Mouse (Mus musculus): ENCODE measurements around the gene Krt18.
A peak's percentile ranks its signal among the peaks of the same experiment; 100 is the strongest.
"Not testable (repeated sequence)": the region's sequence is repeated elsewhere in the genome, so short reads cannot be mapped to it uniquely, and the experiment has no call there.

The Krt18 gene

DNA sequence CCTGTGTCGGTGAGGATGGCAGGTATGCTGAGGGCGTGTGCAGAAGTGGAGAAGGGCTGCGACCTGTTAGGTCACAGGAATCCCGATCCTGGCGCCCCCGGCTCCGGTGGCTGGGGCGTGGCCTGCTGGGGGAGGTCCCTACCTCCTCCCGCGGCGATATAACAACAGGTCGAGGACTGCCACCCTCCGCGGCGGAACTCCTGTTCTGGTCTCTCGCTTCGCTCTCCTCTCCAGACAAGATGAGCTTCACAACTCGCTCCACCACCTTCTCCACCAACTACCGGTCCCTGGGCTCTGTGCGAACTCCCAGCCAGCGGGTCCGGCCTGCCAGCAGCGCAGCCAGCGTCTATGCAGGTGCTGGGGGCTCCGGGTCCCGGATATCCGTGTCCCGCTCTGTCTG is at the start of gene Krt18:
TSS of gene Krt18 (plus strand) at position 141 of the 400 bp plus-strand sequence.
- DNase-seq (ENCODE audit: low read depth in 2 of 2, low spot score in 2 of 2): no peak

DNA sequence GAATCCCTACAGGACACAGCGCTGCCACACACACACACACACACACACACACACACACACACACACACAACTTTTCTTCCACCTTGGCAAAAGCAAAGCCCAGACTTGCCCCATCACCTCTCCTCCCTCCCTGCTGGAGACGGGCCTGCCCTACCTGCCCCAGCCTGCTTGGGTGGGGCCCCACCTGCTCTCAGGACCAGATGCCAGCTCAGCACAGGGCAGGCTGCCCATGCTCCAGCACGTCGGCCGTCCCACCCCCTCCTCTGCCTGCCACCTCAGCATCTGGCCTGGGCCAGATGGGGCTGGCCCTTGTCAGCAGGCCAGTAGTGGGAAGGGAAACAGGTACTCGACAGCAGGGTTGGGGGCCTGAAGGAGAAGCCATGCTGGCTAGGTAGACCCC is 47.1 kb upstream of the Krt18 start:
- no peak for DNase-seq (ENCODE audit: low read depth in 2 of 2, low spot score in 2 of 2)

DNA sequence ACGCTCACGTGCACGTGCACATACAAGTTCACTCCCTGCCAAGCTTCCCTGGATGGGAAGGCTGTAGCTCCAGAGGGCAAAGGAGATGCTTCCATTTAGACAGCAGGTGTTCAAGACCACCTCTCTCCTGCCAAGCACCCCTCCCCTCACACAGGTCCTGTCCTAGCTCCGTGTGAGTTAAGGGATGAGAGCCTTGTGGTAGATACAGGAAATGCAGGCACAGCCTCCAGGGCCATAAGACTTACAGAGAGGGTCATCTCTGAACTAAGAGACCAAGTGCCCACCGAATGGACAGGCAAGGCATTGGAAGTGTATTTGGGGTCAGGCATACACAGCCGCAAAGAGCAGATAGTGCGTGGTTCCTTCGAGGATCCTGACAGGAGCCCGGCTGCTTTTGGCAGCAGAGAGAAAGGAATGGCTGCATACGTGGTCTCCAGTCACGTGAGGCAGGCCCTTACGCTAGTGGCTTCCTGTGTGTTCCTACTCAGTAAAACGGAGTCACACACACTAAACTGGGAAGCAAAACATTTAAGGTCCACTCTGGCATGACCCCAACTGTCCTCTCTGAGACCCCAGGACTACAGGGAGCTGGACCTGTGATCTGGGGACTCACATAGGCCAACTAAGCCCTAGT is 44.5 kb upstream of the Krt18 start:
- DNase-seq (ENCODE audit: low read depth in 2 of 2, low spot score in 2 of 2): no peak

DNA sequence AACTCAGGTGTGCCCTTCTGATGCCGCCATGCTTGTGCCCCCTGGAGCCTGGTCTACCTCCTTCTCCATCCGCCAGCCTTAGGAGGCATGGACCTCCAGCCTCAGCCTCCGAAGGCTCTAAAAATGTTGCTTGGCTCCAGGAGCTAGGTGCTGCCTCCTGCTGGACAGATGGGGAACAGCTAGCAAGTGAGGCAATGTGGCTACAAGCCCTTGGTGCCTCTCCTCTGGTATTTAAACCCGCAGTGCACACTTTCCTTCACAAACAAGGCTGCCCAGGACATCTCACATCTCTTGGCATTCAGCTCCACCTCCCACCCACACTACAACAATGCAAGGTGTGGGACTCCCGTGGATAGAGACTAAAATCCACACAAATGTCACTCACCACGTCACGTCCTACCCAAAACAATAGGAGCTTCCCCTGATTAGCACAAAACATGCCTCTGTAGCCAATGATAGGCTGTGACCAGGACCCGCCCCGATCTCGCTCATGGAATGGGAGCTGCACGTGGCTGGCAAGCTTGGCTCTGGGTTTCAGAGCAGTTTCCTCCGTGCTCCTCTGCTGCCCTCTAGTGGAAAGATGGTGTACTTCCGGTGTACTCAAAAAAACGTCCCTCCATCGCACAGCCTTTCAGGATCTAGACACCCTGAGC is 43.9 kb upstream of the Krt18 start:
- peak; percentile 70 to 77 for DNase-seq (ENCODE audit: low read depth in 2 of 2, low spot score in 2 of 2)

DNA sequence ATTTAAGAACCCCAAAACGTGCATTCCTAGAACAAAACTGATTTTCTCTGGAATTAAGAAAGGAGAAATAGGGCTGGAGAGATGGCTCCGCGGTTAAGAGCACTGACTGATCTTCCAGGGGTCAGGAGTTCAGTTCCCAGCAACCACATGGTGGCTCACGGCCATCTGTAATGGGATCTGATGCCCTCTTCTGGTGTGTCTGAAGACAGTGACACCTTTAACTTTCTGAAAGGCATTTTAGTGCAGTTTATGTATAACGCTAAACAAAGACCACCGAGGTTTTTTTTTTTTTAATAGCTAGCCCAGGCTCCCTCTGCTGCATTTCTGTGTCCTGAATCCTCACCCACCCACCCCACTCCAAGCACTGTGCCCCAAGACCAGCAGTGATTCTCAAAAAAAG is 43.2 kb upstream of the Krt18 start:
- no peak for DNase-seq (ENCODE audit: low read depth in 2 of 2, low spot score in 2 of 2)

DNA sequence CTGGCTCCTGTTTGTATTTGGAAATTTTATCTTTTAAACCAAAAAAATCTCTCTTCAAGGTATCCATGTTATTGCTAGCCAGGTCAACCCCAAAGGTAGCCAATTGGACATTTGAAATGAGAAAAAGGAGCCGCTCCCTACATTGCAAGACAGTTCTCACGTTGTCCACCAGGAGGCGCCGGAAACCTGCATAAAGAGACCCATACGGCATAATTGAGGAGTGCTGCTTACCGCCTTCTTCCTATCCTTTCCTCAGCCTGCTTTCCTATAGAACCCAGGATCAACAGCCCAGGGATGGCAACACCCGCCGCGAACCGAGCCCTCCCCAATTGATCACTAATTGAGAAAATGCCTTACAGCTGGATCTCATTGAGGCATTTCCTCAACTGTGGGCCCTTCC is 39.9 kb upstream of the Krt18 start:
- peak; percentile 74 to 78 for DNase-seq (ENCODE audit: low read depth in 2 of 2, low spot score in 2 of 2)

DNA sequence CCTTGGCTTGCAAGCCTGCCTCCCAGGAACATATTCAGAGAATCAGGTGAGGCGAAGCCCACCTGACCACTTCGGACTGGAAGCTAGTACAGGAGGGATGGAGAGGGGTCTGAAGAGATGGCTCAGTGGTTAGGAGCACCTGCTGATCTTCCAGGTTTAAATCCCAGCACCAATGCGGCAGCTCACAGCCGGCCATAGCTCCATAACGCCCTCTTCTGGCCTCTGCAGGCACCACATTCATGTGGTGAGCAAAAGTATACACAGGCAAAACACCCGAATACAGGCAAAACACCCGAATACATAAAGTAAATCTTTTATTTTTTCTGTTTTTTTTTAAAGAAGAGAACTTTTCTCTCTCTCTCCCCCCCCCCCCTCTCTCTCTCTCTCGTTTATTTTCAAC is 39.3 kb upstream of the Krt18 start:
- no peak for DNase-seq (ENCODE audit: low read depth in 2 of 2, low spot score in 2 of 2)

DNA sequence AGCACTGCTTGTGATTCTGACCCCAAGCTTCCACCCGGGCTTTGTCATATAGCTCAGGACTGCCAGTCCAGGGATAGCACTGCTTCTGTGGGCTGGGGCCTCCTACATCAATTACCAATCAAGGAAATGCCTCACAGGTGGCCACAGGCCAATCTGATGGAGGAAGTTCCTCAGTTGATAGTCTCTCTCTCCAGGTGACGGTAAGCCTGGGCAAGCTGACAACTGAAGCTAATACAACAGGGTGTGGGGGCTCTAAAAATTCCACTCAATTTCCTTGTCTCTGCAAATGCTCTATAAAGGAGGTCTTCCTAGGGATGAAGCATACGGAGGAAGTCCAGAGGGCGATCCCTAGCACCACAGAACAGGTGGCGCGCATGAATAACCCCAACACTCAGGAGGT is 37.0 kb upstream of the Krt18 start:
- no peak for DNase-seq (ENCODE audit: low read depth in 2 of 2, low spot score in 2 of 2)

DNA sequence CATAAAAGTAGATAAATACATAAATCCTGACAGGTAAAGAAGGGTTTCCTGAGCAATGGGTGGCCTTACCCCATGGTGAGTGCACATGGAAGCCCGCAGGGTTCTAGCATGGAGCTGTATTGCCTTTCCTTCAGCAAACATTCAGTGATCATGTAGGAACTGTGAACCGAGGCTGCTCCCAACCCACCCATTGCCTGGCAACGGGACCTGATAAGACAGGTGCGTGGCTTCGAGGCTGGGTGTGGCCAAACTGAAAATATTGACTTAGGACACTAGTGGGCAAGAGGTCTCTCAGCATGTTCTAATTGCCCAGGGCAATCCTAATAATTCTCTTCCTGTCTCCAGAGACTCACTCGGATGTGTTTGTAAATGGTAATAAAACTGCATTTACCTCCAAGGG is 33.6 kb upstream of the Krt18 start:
- DNase-seq (ENCODE audit: low read depth in 2 of 2, low spot score in 2 of 2): no peak

DNA sequence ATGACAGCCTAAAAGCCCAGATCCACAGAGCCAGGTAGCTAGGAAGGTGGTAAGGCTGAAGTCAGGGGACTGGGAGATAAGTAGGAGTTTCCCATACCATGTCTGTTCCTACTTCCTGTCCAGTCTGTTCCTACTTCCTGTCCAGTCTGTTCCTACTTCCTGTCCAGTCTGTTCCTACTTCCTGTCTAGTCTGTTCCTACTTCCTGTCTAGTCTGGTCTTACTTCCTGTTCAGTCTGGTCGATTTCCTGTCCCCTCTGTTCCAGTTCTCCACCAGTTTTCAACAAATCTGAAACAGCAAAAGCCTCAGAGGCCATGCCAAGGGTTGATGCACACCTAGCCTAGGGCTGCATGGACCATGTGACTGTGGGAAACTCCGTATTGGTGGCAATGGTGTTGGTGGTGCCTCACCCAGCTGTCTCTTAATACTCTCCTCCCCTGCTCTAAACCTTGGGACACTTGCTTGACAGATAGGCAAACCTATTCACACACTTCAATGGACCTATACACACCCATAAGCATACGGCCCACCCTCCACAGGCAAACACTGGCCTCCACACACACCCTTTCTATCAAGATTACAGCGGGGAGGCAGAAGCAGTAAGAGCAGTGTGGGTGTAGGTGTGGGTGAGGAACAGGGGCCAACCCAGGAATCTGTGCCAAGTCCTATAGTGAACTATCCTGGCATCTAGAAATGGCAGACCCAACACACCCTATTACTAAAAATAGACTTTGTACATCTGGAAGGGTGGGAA is 32.3 kb upstream of the Krt18 start:
- no peak for DNase-seq (ENCODE audit: low read depth in 2 of 2, low spot score in 2 of 2)

DNA sequence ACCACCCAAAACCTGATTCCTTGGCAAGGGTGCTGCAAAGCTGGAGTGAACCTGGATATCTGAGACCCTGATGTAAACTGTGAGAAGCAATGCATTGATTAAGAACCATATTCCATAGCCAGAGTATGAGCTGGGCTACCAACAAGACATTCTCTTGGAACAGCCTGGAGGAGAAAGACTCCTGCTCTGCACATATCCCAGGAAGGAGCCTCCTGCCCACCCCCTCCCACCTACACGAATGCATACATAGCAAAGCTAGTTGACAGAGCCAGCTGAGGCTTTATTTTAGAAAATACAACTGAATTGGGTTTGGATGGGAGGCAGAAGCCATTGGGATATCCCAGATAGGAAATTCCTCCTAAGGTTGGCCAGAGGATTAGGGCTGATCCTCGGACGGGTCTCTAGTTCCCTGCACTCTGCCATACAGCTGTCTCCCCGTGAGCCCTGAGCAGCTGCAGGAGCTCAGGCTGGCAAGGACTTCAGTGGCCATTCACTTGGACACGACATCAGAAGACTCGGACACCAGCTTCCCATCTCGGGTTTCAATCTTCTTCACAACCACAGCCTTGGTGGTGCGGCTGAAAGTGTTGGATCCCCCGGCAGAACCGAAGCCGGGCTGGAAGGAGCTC is 31.4 kb upstream of the Krt18 start:
- DNase-seq (ENCODE audit: low read depth in 2 of 2, low spot score in 2 of 2): not testable (repeated sequence)

DNA sequence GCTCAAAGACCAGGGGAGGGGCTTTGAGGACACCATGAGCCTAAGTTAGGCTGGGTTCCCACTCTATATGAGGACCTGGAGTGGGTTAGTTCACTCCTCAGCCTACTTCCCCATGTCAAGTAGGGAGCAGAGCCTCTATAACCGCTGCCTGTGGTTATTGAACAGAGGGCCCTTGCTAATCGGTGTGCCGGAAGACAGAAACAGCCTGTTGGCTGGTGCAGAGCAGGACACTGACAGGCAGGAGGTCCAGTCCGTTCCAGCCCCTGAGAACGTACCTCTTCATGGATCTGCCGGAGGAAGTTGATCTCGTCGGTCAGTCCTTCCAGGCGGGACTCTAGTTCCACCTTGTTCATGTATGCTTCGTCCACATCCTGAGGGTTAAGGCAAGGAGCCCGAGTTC is 28.8 kb upstream of the Krt18 start:
- no peak for DNase-seq (ENCODE audit: low read depth in 2 of 2, low spot score in 2 of 2)

DNA sequence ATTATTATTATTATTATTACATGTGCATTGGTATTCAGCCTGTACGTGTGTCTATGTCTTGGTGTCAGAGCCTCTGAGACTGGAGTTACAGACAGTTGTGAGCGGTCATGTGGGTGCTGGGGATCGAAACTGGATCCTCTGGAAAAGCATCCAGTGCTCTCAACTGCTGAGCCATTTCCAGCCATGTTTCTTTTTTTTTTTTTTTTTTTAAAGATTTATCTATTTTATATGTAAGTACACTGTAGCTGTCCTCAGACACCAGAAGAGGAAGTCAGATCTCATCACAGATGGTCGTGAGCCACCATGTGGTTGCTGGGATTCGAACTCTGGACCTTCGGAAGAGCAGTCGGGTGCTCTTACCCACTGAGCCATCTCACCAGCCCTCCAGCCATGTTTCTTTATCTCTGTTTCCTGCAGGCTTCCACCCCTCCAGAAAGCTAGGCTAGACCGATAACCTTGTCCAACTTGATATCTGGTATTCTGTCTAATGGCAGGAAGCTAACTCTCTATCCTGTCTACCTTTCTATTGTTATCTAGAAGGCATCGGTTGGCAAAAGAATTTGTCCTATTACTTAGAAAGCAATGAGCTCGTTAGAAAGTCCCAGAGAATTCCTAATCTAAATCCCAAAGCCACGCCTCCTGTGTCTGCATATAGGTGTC is 28.2 kb upstream of the Krt18 start:
- no peak for DNase-seq (ENCODE audit: low read depth in 2 of 2, low spot score in 2 of 2)

DNA sequence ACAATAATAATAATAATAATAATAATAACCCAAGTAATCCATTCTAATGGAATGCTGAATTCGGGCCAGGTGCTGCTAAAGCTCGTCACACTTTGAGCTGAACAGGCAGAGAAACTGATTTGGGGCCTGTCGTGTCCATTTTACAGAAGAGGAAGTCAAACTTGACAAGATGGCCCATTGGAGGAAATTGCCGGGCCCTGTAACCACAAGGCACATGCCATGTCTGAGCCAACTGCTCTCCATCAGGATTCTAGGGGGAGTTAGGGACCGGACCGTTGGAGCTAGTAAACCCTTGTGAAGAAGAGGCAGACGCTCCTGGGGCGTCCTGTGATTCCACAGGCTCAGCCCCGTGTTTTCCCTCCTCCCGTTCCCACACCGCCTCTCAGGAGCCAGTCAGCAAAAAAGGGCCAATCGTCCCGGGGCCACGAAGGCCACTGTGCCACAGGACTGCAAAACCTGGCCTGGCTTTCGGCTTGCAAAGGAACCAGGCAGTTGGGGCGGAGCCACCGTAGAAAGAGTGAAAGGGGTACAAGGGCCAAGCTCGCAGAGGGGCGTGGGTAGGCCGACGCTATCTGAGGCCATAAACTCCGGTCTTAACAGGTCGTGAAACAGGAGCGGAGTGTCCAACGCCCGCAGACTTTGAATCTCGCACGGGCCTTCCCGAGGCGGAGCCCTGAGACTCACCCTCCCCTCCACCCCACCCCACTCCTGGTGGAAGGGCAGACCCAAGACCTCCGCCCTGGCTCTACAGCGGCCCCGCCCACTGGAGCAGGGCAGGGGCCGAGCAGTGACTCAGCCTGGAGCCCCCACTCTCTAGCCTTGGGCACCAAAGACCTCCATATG is 25.1 kb upstream of the Krt18 start:
- no peak for DNase-seq (ENCODE audit: low read depth in 2 of 2, low spot score in 2 of 2)

DNA sequence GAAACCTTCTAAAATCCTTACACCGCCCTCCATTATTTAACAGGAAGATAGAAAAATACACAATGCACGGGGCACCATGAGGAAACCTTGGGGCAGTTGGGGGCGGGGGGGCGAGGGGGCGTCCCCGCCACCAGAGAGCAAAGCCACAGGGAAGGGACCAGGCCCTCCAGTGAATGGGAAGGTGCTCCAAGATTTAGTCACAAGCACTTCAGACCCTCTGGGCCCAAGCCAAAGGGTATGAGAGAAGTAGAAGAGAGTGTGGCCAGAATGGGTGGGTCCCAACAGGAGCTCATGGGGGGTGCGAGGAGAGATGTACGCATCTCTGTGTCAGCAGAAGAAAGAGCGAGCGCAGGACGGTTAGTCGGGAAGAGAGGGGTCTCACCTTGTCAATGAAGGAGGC is 24.5 kb upstream of the Krt18 start:
- DNase-seq (ENCODE audit: low read depth in 2 of 2, low spot score in 2 of 2): no peak

DNA sequence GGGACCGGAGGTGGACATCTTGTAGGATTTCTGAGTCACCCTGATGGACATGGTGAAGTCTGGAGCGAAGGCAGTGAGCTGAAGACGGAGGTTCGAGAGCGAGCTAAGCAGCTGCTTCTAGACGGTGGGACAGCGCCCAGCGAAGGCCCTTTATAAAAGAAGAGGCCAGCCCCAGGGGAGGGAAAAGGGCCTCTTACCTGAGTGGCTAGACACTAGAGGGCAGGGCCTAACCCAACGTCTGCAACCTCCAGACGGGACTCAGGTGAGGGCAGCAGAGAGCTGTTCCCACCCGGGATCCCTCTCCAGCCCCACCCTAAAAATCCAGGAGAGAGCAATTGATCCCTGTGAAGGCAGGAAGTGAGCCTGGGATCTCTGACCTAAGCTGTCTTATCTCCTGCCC is 23.8 kb upstream of the Krt18 start, which contains the start of gene Krt8:
TSS of gene Krt8 (minus strand) at position 294 of the 400 bp plus-strand sequence.
- DNase-seq (ENCODE audit: low read depth in 2 of 2, low spot score in 2 of 2): no peak

DNA sequence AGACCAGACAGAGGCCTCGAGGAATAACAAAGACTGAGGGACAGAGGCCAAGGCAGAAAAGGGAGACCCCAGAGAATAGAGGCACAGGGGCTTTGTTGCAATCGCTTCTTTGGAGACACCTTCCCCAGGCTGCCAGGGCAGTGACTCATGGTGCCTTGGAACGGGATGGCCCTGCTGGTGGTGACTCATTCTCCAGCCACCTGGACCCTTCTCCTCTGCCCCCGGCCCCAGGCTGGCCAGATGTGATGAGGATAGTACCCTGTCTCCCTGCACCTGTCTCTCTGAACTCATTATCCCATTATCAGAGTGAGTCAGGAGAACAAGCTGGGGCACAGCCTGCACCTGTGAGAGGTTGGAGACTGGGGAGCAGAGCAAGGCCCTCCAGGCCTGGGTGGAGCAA is 22.7 kb upstream of the Krt18 start:
- no peak for DNase-seq (ENCODE audit: low read depth in 2 of 2, low spot score in 2 of 2)

DNA sequence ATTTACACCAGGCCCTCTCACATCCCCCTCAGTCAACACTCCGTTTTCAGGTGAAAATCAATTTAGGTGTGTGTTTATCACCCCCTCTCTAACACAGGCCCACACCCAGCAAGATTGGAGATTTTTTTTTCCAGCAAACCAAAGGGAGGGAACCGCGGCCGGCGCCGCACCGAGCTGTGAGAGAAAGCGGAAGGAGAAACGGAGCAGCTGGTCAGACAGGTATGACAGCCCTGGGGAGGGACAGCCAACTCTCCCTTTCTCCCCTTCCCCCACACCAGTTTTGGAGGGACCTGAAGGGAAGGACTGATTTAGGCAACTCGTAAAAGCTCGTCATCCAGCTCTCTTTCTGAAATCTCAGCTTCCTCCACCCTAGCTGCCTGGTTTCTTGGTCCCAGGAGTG is 21.7 kb upstream of the Krt18 start:
- no peak for DNase-seq (ENCODE audit: low read depth in 2 of 2, low spot score in 2 of 2)

DNA sequence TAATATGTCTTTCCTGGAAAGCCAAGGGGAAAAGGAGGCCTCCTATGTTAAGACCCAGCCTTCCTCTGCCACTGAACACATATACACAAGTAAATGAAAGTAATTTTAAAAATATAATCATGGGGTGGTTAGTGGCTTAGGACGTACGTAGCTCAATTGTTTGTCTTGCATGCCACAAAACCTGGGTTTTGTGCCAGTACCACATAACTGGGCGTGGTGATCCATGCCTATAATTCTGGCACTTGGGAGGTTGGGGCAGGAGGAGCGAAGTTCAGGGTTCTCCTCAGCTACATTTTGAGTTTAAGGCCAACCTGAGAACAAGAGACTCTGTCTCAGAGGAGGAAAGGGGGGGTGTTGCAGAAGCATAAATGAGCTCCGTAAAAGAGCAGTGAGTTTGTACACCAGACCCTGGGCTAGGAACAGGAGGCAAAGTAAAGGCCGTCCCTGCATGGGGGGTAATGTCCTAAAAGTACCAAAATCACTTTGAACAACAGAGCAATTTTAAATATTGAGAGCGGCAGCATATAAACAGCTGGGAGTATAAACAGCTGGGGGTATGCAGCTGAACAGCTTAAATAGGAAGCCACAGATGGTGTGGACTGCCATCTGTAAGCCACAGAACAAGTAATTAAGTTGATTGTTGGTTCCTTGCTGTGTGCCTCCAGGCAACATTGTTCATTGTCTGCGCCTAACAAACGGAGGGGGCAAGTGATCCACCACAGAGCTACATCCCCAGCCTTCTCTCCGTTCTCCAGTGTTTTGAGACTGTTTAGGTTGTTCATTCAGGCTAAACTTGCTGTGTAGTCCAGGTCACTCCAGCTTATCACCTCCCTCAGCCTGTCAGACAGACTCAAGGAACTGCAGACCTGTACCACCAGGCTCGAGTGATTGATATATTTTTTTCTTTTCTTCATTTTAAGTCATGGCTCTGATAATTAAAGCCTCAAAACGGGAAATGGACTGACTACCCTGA is 20.6 kb upstream of the Krt18 start:
- no peak for DNase-seq (ENCODE audit: low read depth in 2 of 2, low spot score in 2 of 2)
